Mouse (Mus musculus) brain, embryonic 14.5 days (tissue): ENCODE measurements around the gene Zdhhc1. TPM values are rescaled to one million over a fixed set of nuclear protein-coding genes. Genes with fewer than 3 reads are reported as not detected.
A peak's percentile ranks its signal among the peaks of the same experiment; 100 is the strongest.

Experiments
- DNase-seq: peaks from one replicate; pipeline ENCODE4 v3.0.0-alpha.2; 2011; ENCODE audit warnings: low read depth
- CTCF ChIP-seq: fragments of 200-500 bp; IDR thresholded peaks from 2 replicates; pipeline ENCODE4 v1.5.1; 2012; ENCODE audit warnings: inconsistent platforms, mild to moderate bottlenecking, moderate library complexity, borderline replicate concordance; ENCODE audit not compliant: insufficient read depth, insufficient read length; ENCODE audit errors: extremely low read depth
- POLR2A ChIP-seq: fragments of 200-500 bp; IDR thresholded peaks from 2 replicates; pipeline ENCODE4 v1.6.1; 2012; ENCODE audit warnings: mild to moderate bottlenecking, inconsistent platforms, borderline replicate concordance; ENCODE audit not compliant: poor library complexity, insufficient read depth, insufficient read length, severe bottlenecking; ENCODE audit errors: extremely low read depth
- polyA plus RNA-seq: library from polyadenylated mRNA; depleted of rRNA; stranded (reverse); fragments of >200 nt; gene quantifications from 2 replicates; pipeline ENCODE4 v1.2.3, GENCODE M21; 2012

Zdhhc1 gene
- polyA plus RNA-seq, 1 experiment = 46.2 TPM

DNA sequence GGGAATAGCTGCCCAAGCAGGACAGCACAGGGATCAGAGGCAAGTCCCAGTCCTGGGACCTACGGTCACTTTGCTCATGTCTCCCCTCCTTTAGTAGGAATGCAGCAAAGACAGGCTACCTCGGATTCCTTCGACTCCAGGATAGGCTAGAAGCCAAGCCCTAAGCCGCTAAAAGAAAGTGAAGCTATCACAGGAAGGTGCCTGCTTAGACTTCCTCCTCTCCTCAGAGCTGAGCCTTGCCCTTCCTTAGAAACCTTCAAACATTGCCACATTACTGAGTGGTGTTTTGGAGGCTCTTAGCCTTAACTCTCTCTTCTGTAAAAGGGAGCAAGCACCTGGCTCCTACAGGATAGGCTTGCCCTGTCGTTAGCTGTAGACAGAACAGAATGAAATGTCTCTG lies 22.0 kb downstream of the Zdhhc1 start:
- TF ChIP-seq CTCF = no peak
- no peak for DNase-seq

DNA sequence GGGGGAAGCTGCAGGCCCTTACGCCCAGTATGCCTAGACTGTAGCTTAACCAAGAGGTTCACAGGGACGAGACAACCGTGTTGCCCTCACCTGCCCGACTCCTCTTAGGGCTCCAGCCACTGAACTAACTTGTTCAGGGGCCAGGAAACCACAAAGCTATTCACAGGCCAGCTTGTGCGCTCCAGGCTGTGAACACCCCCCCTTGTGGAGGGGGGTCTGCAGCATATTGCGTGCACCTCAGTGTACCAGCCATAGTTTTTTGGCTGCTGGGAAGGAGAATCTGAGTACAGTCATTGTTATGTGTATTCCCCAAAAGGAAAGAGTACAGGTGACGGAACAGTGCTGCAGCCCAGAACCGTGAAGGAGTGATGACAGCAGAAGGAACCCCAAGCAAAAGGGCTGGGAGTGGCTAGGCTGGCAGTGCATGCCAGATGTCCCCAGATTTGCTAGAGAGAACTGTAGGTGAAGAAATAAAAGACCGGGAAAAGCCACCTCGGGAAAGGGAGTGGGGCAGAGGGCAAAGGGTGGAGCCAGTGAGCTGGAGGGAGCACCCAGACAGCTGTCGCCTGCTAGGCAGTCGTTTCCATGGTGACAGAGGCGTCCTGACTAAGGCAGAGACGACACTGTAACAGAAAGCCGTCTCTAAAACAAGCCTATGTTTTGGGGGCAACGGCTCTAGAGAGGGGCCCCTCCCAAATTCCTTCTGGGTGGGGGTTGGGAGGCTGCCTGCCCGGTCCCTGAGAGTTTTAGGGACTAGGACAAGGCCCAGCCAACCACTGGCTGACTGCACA lies 22.7 kb downstream of the Zdhhc1 start:
- TF ChIP-seq POLR2A (no peak), CTCF (no peak)
- peak; percentile 83 for DNase-seq

DNA sequence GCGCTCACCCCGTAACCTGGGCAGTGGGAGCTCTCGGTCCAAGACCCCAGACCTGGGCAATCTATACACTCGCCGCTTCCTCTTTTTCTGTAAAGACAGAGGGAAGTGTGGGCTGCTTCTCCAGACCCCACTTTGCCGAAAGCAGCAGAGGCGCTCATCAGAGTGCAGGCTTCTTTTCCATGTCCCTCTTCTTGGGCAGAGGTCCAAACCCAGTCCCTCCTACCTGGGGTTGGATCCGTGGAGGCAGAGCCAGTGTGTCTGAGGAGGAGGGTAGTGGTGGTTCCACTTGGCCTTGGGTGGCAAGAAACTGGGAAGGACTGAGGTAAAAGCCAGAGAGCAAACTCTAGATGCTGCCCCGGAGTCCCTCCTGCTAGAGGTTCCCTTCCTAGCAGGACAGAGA lies 23.7 kb downstream of the Zdhhc1 start:
- no peak for TF ChIP-seq POLR2A
- no peak for TF ChIP-seq CTCF
- DNase-seq = no peak

DNA sequence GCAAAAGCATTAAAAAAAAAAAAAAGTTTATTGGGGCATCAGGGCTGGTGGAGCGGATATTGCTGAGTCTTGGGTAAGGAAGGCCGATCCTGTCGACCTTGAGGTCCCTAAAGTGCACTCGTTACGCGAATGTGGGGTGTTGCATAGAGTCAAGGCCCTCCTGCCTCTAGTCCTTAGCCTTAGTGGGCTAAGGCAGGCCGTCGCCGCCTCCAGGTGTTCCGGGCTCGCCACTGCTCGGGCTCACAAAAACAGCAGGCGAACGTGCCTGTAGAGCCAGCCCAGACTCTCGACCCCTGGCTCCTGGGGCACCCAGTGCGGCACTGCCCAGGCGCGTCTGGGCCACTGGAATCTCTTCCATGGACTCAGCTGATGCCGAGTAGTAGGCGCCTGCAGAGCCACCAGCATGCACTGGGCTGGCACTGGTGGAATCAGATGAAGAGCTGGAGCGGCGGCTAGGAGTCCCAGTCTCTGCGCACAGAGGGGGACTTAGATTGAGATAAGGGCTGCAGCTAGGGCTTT lies 24.2 kb downstream of the Zdhhc1 start:
- TF ChIP-seq POLR2A (no peak), CTCF (no peak)
- no peak for DNase-seq

DNA sequence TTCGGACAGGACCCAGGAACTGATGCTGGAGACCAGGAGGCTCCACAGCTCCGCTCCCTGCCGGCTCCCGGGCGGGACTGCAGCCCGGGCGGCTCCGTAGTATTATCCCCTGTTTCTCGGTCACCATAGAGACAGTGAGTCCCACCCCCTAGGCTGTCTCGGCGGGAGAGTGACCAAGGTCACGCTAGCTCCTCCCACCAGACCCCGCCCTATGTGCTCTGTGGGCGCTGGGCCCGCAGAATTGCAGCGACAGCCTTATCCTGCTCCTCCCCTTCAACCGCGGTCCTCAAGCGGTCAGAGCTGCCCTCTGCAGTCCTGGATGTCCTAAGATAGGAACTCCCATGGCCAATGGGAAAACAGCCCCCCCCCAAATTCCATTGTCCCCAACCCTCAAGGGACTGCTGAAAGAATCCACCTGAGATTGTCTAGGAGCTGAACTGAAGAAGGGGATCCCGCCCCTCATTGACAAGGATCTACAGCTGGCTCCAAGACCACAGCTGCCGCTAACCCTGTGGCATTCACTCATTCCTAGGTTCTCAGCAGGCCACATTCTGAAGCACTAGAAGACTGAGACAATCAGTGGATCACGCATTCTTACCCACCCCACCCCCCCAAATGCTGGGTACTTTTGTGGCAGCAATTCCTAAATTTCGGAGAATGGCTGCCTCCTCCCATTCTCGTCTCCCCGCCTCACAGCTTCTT lies 25.2 kb downstream of the Zdhhc1 start, which contains the start of gene Tppp3:
Gene Tppp3 (minus strand): TSS at position 213 of the 702 bp plus-strand sequence.
- TF ChIP-seq CTCF (peak; percentile 57), POLR2A (peak; percentile 21; the same call in 1 of the 2 replicates)
- DNase-seq = peak; percentile 94

DNA sequence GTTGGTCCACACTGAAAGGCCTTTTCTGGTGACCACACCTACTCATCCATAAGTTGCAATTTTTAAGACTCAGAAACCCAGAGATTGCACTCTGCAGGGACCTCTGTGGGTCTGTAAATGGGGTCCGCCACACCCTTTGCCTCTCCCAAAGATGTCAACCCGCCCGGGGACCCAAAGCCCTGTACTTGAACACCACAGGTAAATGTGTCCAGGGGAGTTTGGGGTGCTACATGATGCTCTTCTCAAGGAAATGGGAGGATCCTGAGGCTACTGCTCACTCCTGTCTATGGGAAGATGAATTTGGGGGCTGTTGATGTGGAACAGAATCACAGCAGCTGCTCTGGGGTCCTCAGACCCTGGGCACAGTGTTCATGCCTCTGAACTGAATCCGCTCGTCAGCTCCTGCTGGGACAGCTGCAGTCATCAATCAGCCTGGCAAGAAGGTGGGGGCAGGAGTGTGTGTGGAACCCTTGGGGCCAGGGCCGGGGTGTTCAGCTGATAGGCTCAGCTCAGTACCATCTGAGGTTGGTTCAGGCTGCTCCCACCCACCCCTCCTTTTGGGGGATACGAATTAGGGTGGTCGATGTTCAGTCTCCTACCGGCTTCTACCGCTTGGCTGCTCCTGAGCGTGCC lies 25.9 kb downstream of the Zdhhc1 start:
- no peak for DNase-seq
- TF ChIP-seq CTCF (no peak), POLR2A (no peak)

DNA sequence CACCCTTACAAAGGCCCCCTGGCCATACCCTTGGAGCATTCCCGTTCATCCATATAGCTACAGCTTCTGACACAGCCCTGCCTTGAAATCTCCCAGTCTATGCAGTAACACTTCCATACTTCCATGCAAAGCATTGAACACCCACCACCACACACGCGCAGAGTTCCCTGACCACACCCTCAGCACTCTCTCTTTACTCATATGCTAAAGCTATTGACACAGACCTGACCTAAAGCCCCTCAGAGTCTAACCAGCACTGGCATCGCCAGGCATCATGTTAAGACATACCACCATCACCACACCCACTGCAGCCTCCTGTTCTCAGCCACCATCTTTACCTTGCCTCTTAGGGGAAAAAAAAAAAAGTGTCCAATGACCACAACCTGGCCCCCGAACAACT lies 26.4 kb downstream of the Zdhhc1 start:
- no peak for DNase-seq
- no peak for TF ChIP-seq POLR2A

DNA sequence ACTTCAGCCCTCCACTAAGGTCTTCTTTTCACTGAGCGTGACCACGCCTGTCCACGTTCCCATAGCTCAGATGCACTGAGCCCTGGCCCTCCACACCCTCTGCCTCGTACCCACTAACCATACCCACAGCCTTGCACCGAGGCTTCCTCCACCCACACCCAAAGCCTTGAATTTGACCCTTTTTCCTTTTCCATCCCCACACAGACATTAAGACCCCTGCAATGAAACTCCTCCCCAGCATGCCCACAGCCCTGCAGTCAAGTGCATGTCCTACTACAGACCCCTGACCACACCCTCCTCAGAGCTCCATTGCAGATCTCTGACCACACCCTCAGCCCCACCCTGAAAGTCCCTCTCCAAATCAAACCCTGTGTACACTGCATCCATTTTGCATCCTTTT lies 26.9 kb downstream of the Zdhhc1 start:
- TF ChIP-seq CTCF (no peak), POLR2A (no peak)
- DNase-seq = no peak

DNA sequence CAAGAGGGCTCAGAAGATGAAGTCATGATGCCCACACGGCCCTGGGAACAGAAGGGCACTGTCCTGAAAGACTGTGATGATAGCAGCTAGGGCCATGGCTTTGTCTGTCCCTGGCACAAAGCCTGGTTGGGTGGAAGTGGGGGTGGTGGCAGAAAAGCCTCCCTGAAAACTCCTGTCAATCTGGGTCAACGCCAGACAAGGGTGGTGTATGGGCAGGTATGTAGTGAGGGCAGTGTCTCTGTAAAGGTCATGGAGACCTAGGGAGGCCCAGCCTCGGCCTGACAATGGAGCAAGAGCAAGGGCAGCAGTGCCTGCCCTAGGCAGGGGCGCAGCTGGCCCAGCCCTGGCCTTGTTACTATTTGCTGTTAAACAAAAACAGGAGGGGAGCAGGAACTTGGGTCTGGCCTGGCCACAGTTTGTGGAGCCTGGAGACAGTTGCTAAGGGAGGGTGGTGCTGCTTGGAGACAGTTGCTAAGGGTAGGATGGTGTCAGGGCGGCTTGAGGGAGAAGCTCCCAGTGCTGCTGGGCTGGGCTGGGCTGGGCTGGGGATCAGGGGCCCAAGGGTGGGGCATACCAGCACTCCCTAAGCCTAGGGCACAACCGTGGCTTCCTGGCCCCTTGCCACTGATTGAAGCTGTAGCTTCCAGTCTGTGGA lies 27.5 kb downstream of the Zdhhc1 start:
- no peak for TF ChIP-seq POLR2A
- TF ChIP-seq CTCF = no peak
- peak; percentile 88 for DNase-seq

DNA sequence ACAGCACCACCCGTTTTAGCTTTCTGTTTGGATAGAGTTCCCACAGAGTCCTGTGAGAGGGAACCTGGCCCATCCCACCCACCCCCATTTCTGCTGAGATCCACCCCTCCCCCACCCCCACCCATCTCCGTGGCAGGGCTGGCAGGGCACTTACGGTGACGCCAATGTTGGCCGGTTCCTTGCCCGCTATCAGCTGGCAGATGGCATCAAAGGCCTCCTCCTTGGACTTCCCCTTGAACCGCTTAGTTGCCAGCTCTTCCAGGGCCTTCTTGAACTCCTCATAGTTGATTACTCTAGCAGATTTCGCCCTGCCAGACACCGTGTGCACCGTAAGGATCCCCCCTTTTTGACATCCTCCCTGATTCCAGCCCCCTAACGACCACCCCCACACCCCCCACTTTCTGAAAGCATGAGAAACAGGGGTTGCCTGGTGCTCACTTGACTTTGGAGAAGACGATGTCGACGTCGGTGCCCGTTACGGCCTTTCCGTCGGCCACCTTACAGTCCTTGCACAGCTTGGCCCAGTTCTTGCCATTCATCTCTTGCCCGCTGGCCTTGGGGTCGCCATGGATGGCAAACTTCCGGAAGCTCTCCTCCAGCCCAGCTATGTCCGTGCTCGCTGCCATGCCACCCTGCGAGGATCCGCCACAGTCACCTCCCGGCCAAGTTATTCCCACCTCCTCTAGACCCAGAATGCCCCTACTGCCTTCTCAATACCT lies 28.5 kb downstream of the Zdhhc1 start:
- no peak for DNase-seq
- TF ChIP-seq CTCF (no peak), POLR2A (no peak)
